Mouse (Mus musculus) MEL (cell line): Measurements from ENCODE around the gene Sppl3. TPM values are rescaled to one million over a fixed set of nuclear protein-coding genes. Genes with fewer than 3 reads are reported as not detected.

Source experiments
- DNase-seq: peaks from one replicate; pipeline ENCODE4 v3.0.0; 2011; ENCODE audit warnings: low read depth, low spot score
- H3K27ac ChIP-seq: 2 replicates; pipeline ENCODE4 v1.5.1; 2012; ENCODE audit warnings: low read depth, mild to moderate bottlenecking, control low read depth, low read length, moderate library complexity; ENCODE audit not compliant: control insufficient read depth
- H3K27me3 ChIP-seq, 2 experiments: fragments of 150-350 bp in 1 of 2; sonication (generic) in 1 of 2; 2 replicates each; pipeline ENCODE4 v1.6.1; 2012; ENCODE audit warnings: low read length in 2 of 2, mild to moderate bottlenecking in 2 of 2, improper control_type of control experiment in 1 of 2, moderate library complexity in 1 of 2; ENCODE audit not compliant: insufficient read depth in 2 of 2, control insufficient read depth in 1 of 2
- H3K36me3 ChIP-seq, 2 experiments: 2 replicates each; pipeline ENCODE4 v1.6.1; 2012 to 2014; ENCODE audit warnings: low read length in 2 of 2, improper control_type of control experiment in 1 of 2, inconsistent platforms in 1 of 2, mild to moderate bottlenecking in 1 of 2; ENCODE audit not compliant: insufficient read depth in 2 of 2, control insufficient read depth in 1 of 2
- H3K4me1 ChIP-seq, 2 experiments: fragments of 150-350 bp in 1 of 2; sonication (generic) in 1 of 2; 2 replicates each; pipeline ENCODE4 v1.6.1; 2012; ENCODE audit warnings: low read length in 2 of 2, improper control_type of control experiment in 1 of 2, mild to moderate bottlenecking in 1 of 2; ENCODE audit not compliant: insufficient read depth in 2 of 2, control insufficient read depth in 1 of 2
- H3K4me3 ChIP-seq, 2 experiments: fragments of 150-350 bp in 1 of 2; sonication (generic) in 1 of 2; 2 replicates each; pipeline ENCODE4 v1.5.1; 2012; ENCODE audit warnings: low read depth in 2 of 2, low read length in 2 of 2, mild to moderate bottlenecking in 2 of 2, moderate library complexity in 2 of 2, control low read depth in 1 of 2, improper control_type of control experiment in 1 of 2; ENCODE audit not compliant: control insufficient read depth in 1 of 2, insufficient read depth in 1 of 2
- H3K79me2 ChIP-seq: 2 replicates; pipeline ENCODE4 v1.6.1; 2012; ENCODE audit warnings: mild to moderate bottlenecking, low read length, moderate library complexity; ENCODE audit not compliant: control insufficient read depth, poor library complexity, insufficient read depth
- H3K9ac ChIP-seq: 2 replicates; pipeline ENCODE4 v1.6.1; 2012; ENCODE audit warnings: low read depth, mild to moderate bottlenecking, control low read depth, low read length, moderate library complexity; ENCODE audit not compliant: control insufficient read depth, poor library complexity, severe bottlenecking
- H3K9me3 ChIP-seq: fragments of 150-350 bp; sonication (generic); replicated peaks from 2 replicates; pipeline ENCODE4 v1.6.1; 2012; ENCODE audit warnings: mild to moderate bottlenecking, low read length, improper control_type of control experiment, moderate library complexity; ENCODE audit not compliant: insufficient read depth
- CHD2 ChIP-seq: IDR thresholded peaks from 2 replicates; pipeline ENCODE4 v1.6.1; 2011; ENCODE audit warnings: low read length, improper control_type of control experiment
- CTCF ChIP-seq, 3 experiments: IDR thresholded peaks in 2 of 3; conservative IDR thresholded peaks in 1 of 3; 2 replicates each; pipeline ENCODE4 v1.5.1; 2011 to 2012; ENCODE audit warnings: low read length in 3 of 3, low read depth in 2 of 3, mild to moderate bottlenecking in 2 of 3, improper control_type of control experiment in 1 of 3, inconsistent platforms in 1 of 3, mixed read lengths in 1 of 3, moderate library complexity in 1 of 3; ENCODE audit not compliant: control insufficient read depth in 1 of 3, insufficient read depth in 1 of 3, poor library complexity in 1 of 3, severe bottlenecking in 1 of 3
- EP300 ChIP-seq, 2 experiments: IDR thresholded peaks; 2 replicates each; pipeline ENCODE4 v1.6.1; 2011; ENCODE audit warnings: improper control_type of control experiment in 2 of 2, low read length in 2 of 2, low read depth in 1 of 2, mild to moderate bottlenecking in 1 of 2
- GABPA ChIP-seq: IDR thresholded peaks from 2 replicates; pipeline ENCODE4 v1.6.1; 2012; ENCODE audit warnings: low read depth, mild to moderate bottlenecking, inconsistent platforms, low read length, improper control_type of control experiment, moderate library complexity
- JUND ChIP-seq: IDR thresholded peaks from 2 replicates; pipeline ENCODE4 v1.6.1; 2011; ENCODE audit warnings: low read depth, mild to moderate bottlenecking, improper control_type of control experiment, low read length
- MAZ ChIP-seq: IDR thresholded peaks from 2 replicates; pipeline ENCODE4 v1.6.1; 2012; ENCODE audit warnings: low read depth, mild to moderate bottlenecking, inconsistent platforms, low read length, improper control_type of control experiment
- MYB ChIP-seq: IDR thresholded peaks from 2 replicates; pipeline ENCODE4 v1.6.1; 2011; ENCODE audit warnings: mild to moderate bottlenecking, low read depth, low read length, improper control_type of control experiment
- NELFE ChIP-seq: IDR thresholded peaks from 2 replicates; pipeline ENCODE4 v1.6.1; 2011; ENCODE audit warnings: low read depth, low read length, improper control_type of control experiment
- POLR2A ChIP-seq, 2 experiments: IDR thresholded peaks; 2 replicates each; pipeline ENCODE4 v1.6.1; 2011 to 2012; ENCODE audit warnings: low read length in 2 of 2, mild to moderate bottlenecking in 2 of 2, control low read depth in 1 of 2, improper control_type of control experiment in 1 of 2, low read depth in 1 of 2, moderate library complexity in 1 of 2; ENCODE audit not compliant: control insufficient read depth in 1 of 2, insufficient read depth in 1 of 2, poor library complexity in 1 of 2
- POLR2AphosphoS2 ChIP-seq: IDR thresholded peaks from 2 replicates; pipeline ENCODE4 v1.6.1; 2011; ENCODE audit warnings: low read length, improper control_type of control experiment
- POLR2AphosphoS5 ChIP-seq: IDR thresholded peaks from 2 replicates; pipeline ENCODE4 v1.6.1; 2012; ENCODE audit warnings: low read depth, borderline replicate concordance, mild to moderate bottlenecking, inconsistent platforms, low read length, moderate library complexity, mixed read lengths
- RAD21 ChIP-seq: IDR thresholded peaks from 2 replicates; pipeline ENCODE4 v1.6.1; 2011; ENCODE audit warnings: mild to moderate bottlenecking, low read depth, low read length, improper control_type of control experiment
- SIN3A ChIP-seq: IDR thresholded peaks from 2 replicates; pipeline ENCODE4 v1.6.1; 2012; ENCODE audit warnings: low read length, improper control_type of control experiment, inconsistent platforms
- SMC3 ChIP-seq: IDR thresholded peaks from 2 replicates; pipeline ENCODE4 v1.6.1; 2011; ENCODE audit warnings: low read depth, low read length, improper control_type of control experiment
- TAL1 ChIP-seq: IDR thresholded peaks from 2 replicates; pipeline ENCODE4 v1.6.1; 2012; ENCODE audit warnings: mild to moderate bottlenecking, inconsistent platforms, low read length, moderate library complexity, mixed read lengths
- TBP ChIP-seq: IDR thresholded peaks from 2 replicates; pipeline ENCODE4 v1.8.0; 2011; ENCODE audit warnings: low read depth, low read length, improper control_type of control experiment
- UBTF ChIP-seq: IDR thresholded peaks from 2 replicates; pipeline ENCODE4 v1.6.1; 2012; ENCODE audit warnings: low read depth, mild to moderate bottlenecking, inconsistent platforms, low read length, improper control_type of control experiment, moderate library complexity, borderline replicate concordance; ENCODE audit not compliant: insufficient read depth
- USF1 ChIP-seq: IDR thresholded peaks from 2 replicates; pipeline ENCODE4 v1.6.1; 2014; ENCODE audit warnings: low read depth, mild to moderate bottlenecking, inconsistent platforms, low read length, improper control_type of control experiment, moderate library complexity
- USF2 ChIP-seq, 2 experiments: IDR thresholded peaks; 2 replicates each; pipeline ENCODE4 v1.6.1; 2011 to 2012; ENCODE audit warnings: improper control_type of control experiment in 2 of 2, low read length in 2 of 2, borderline replicate concordance in 1 of 2, inconsistent platforms in 1 of 2, low read depth in 1 of 2, mild to moderate bottlenecking in 1 of 2; ENCODE audit not compliant: insufficient read depth in 1 of 2
- ZKSCAN1 ChIP-seq: IDR thresholded peaks from 2 replicates; pipeline ENCODE4 v1.6.1; 2012; ENCODE audit warnings: low read depth, mild to moderate bottlenecking, inconsistent platforms, low read length, improper control_type of control experiment, moderate library complexity
- ZNF384 ChIP-seq: IDR thresholded peaks from 2 replicates; pipeline ENCODE4 v1.6.1; 2012; ENCODE audit warnings: low read depth, mild to moderate bottlenecking, inconsistent platforms, low read length, improper control_type of control experiment
- polyA plus RNA-seq, 2 experiments: library from polyadenylated mRNA; stranded (reverse) in 1 of 2; unstranded in 1 of 2; fragments of >175 nt in 1 of 2; fragments of >200 nt in 1 of 2; gene quantifications; 2 replicates each; pipeline versions ENCODE4 v1.2.1 to v1.2.4; 2012; ENCODE audit warnings: low replicate concordance in 2 of 2, low read depth in 1 of 2; ENCODE audit not compliant: insufficient read length in 2 of 2, insufficient read depth in 1 of 2, missing spikeins in 1 of 2
- total RNA-seq: library from RNA; depleted of rRNA; stranded (reverse); fragments of 300-350 nt; gene quantifications from 2 replicates; pipeline ENCODE4 v1.2.3, GENCODE M21; 2012

Sppl3 gene
- total and polyA plus RNA-seq, 3 experiments = 25.8 to 50.9 TPM; not detected in 1

DNA sequence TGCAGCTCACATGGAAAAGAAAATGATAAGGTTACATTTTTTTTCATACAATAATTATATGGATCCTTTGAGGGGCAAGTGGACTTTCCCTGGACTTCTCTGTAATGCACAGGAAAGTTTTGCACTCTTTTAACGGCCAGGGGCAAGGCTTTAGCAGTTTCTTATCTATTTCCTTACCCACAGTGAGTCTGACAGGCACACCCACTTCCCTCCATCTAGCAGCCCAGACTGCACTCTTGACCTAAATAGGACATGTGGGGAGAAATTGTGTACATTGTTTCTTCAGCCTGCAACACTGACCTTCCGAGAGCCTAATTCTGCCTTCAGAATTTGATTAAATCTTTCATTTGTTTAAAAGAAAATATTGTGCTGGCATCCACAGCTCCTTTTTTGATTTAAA, 7.3 kb downstream of the Sppl3 start (continued):
- no peak for TF ChIP-seq USF1
- TF ChIP-seq POLR2AphosphoS5 = no peak
- TF ChIP-seq MYB = no peak
- peak; percentile 92 for TF ChIP-seq SIN3A
- TF ChIP-seq USF2 (IDR thresholded peaks at IDR 0.05; ENCODE audit: borderline replicate concordance in 1 of 2, insufficient read depth in 1 of 2, low read depth in 1 of 2, low read length in 2 of 2) = no peak
- TF ChIP-seq JUND = no peak
- TF ChIP-seq GABPA = no peak

DNA sequence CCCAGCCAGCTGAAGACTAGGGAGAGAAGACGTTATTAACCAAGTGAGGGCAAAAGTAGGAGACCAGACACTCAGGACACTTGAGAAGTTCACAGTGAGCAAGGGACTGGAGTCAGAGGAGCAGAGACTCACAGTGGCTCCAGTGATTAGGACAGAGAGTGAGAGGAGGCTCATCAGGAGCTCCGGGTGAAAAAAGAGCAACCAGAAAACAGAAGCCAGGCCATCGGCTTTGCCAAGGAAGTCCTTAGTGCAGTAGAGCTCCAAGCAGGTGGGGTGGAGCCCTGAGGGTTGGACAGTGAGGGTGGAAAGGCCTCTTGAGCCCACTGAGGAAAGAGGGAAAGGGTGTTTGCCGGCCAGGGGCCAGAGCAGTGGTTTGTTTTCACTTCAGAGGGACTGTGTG, 7.9 kb downstream of the Sppl3 start:
- Histone ChIP-seq H3K4me3 (peak overlapping the region; percentile 16 to 18; a peak in 3 of 4 replicates), H3K27me3 (no peaks in the 10 kb centered on the region), H3K9me3 (no peaks in the 10 kb centered on the region), H3K36me3 (peaks cover 0 to 45% of the 10 kb centered on the region in 2 experiments; a peak in 2 of 4 replicates), H3K79me2 (peaks cover 84% of the 10 kb centered on the region), H3K4me1 (peaks cover 16 to 27% of the 10 kb centered on the region in 2 experiments), H3K27ac (peak overlapping the region; percentile 69), H3K9ac (peak overlapping the region; percentile 53)
- TF ChIP-seq UBTF = no peak
- no peak for TF ChIP-seq TBP
- TF ChIP-seq ZKSCAN1 = no peak
- TF ChIP-seq MAZ = no peak
- TF ChIP-seq RAD21 = no peak
- no peak for TF ChIP-seq TAL1
- TF ChIP-seq USF2 (IDR thresholded peaks at IDR 0.05; ENCODE audit: borderline replicate concordance in 1 of 2, insufficient read depth in 1 of 2, low read depth in 1 of 2, low read length in 2 of 2) = no peak
- no peak for TF ChIP-seq EP300 (IDR thresholded peaks at IDR 0.05; ENCODE audit: low read depth in 1 of 2, low read length in 2 of 2)
- TF ChIP-seq NELFE = no peak
- TF ChIP-seq JUND = no peak
- TF ChIP-seq CHD2 = no peak
- no peak for TF ChIP-seq MYB
- TF ChIP-seq SIN3A = no peak
- TF ChIP-seq POLR2AphosphoS2 = no peak
- peak; percentile 42 for DNase-seq

DNA sequence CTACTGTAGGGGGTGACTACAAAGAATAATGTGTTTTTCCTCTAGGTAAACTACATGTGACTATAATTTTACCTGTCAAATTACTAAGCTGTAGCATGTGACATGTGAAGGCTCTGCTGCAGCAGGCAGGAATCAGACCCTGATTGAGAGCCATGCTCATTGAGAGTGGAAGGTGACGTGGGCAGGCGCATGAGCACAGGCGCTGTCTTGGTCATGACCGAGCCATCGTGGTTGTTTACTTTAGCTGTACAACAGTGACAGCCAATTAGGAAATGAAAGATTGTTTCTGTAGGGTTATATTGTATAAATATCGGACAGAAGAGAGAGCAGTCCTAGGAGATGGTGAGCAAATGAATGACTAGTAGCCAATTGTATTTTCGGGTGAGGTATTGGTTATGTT, 11.1 kb downstream of the Sppl3 start:
- Histone ChIP-seq H3K79me2 (peaks cover 84% of the 10 kb centered on the region), H3K4me1 (peaks cover 10 to 15% of the 10 kb centered on the region in 2 experiments), H3K9me3 (no peaks in the 10 kb centered on the region), H3K9ac (no peak overlapping the region), H3K27ac (no peak overlapping the region), H3K4me3 (no peak overlapping the region), H3K27me3 (no peaks in the 10 kb centered on the region), H3K36me3 (peaks cover 0 to 31% of the 10 kb centered on the region in 2 experiments; a peak in 2 of 4 replicates)
- no peak for DNase-seq
- TF ChIP-seq SMC3 = no peak
- no peak for TF ChIP-seq ZNF384
- no peak for TF ChIP-seq POLR2A (IDR thresholded peaks at IDR 0.05; ENCODE audit: control insufficient read depth in 1 of 2, insufficient read depth in 1 of 2, low read depth in 1 of 2, low read length in 2 of 2, poor library complexity in 1 of 2)
- TF ChIP-seq GABPA = no peak
- TF ChIP-seq UBTF = no peak
- no peak for TF ChIP-seq POLR2AphosphoS2
- no peak for TF ChIP-seq CTCF (IDR thresholded peaks at IDR 0.05 in 2 of 3, conservative IDR thresholded peaks at IDR 0.05 in 1 of 3; ENCODE audit: control insufficient read depth in 1 of 3, insufficient read depth in 1 of 3, low read depth in 2 of 3, low read length in 3 of 3, poor library complexity in 1 of 3, severe bottlenecking in 1 of 3)
